Mouse (Mus musculus): ENCODE data around the gene Slc25a29. TPM values are rescaled to one million over a fixed set of nuclear protein-coding genes. Genes with fewer than 3 reads are reported as not detected.

The Slc25a29 gene
- polyA plus RNA-seq, 1 experiment from 2014 or later = 8.4 TPM

- Histone ChIP-seq H3K36me3 (ENCODE audit: control insufficient read depth, insufficient read depth, low read length) (no peaks in the 10 kb centered on the region), H3K27ac (ENCODE audit: low read length) (no peak overlapping the region), H3K9me3 (ENCODE audit: control insufficient read depth, low read depth, low read length) (no peaks in the 10 kb centered on the region), H3K9ac (replicated peaks; ENCODE audit: low read depth, low read length) (no peak overlapping the region), H3K4me1 (ENCODE audit: control insufficient read depth, insufficient read depth, low read length) (peaks cover 33% of the 10 kb centered on the region), H3K4me2 (replicated peaks; ENCODE audit: low read depth, low read length) (no peak overlapping the region), H3K4me3 (ENCODE audit: low read depth, low read length) (no peak overlapping the region), H3K27me3 (ENCODE audit: control insufficient read depth, insufficient read depth, low read length) (no peaks in the 10 kb centered on the region)
- 88% methylated on average over 3 of the region's 3 CpGs for WGBS
- ATAC-seq (ENCODE audit: insufficient number of reproducible peaks, insufficient read depth, low FRiP score, low read depth) = no peak
These were observed 2.3 kb downstream of the Slc25a29 start for GRCm38 (mm10) chr12:108833408-108833807.

GRCm38 (mm10) chr12:108832851-108833250, 2.8 kb downstream of the Slc25a29 start:
- no peaks in the 10 kb centered on the region for H3K9me3 ChIP-seq (ENCODE audit: control insufficient read depth, low read depth, low read length)
- no peak for ATAC-seq (ENCODE audit: insufficient number of reproducible peaks, insufficient read depth, low FRiP score, low read depth)
- no peak overlapping the region for H3K9ac ChIP-seq (replicated peaks; ENCODE audit: low read depth, low read length)
- no peak overlapping the region for H3K4me3 ChIP-seq (ENCODE audit: low read depth, low read length)
- H3K27me3 ChIP-seq (ENCODE audit: control insufficient read depth, insufficient read depth, low read length) = no peaks in the 10 kb centered on the region
- WGBS = 94% methylated on average over 8 of the region's 8 CpGs
- no peak overlapping the region for H3K4me2 ChIP-seq (replicated peaks; ENCODE audit: low read depth, low read length)
- no peak overlapping the region for H3K27ac ChIP-seq (ENCODE audit: low read length)
- peaks cover 28% of the 10 kb centered on the region for H3K4me1 ChIP-seq (ENCODE audit: control insufficient read depth, insufficient read depth, low read length)
- no peaks in the 10 kb centered on the region for H3K36me3 ChIP-seq (ENCODE audit: control insufficient read depth, insufficient read depth, low read length)

- H3K9me3 ChIP-seq (ENCODE audit: control insufficient read depth, low read depth, low read length) = no peaks in the 10 kb centered on the region
- no peak for ATAC-seq (ENCODE audit: insufficient number of reproducible peaks, insufficient read depth, low FRiP score, low read depth)
- H3K4me3 ChIP-seq (ENCODE audit: low read depth, low read length) = no peak overlapping the region
- WGBS = 65% methylated on average over 9 of the region's 9 CpGs
- no peak overlapping the region for H3K4me2 ChIP-seq (replicated peaks; ENCODE audit: low read depth, low read length)
- no peak overlapping the region for H3K9ac ChIP-seq (replicated peaks; ENCODE audit: low read depth, low read length)
- no peaks in the 10 kb centered on the region for H3K36me3 ChIP-seq (ENCODE audit: control insufficient read depth, insufficient read depth, low read length)
- peaks cover 21% of the 10 kb centered on the region for H3K4me1 ChIP-seq (ENCODE audit: control insufficient read depth, insufficient read depth, low read length)
- H3K27ac ChIP-seq (ENCODE audit: low read length) = no peak overlapping the region
- H3K27me3 ChIP-seq (ENCODE audit: control insufficient read depth, insufficient read depth, low read length) = no peaks in the 10 kb centered on the region
These were observed 3.6 kb downstream of the Slc25a29 start for GRCm38 (mm10) chr12:108831966-108832643.

- ATAC-seq (ENCODE audit: insufficient number of reproducible peaks, insufficient read depth, low FRiP score, low read depth) = no peak
- H3K27me3 ChIP-seq (ENCODE audit: control insufficient read depth, insufficient read depth, low read length) = no peaks in the 10 kb centered on the region
- H3K4me3 ChIP-seq (ENCODE audit: low read depth, low read length) = no peak overlapping the region
- peaks cover 16% of the 10 kb centered on the region for H3K4me1 ChIP-seq (ENCODE audit: control insufficient read depth, insufficient read depth, low read length)
- 87% methylated on average over 6 of the region's 6 CpGs for WGBS
- peaks cover 3% of the 10 kb centered on the region; the same call in 1 of the 2 replicates for H3K36me3 ChIP-seq (ENCODE audit: control insufficient read depth, insufficient read depth, low read length)
- no peaks in the 10 kb centered on the region for H3K9me3 ChIP-seq (ENCODE audit: control insufficient read depth, low read depth, low read length)
- H3K27ac ChIP-seq (ENCODE audit: low read length) = no peak overlapping the region
- no peak overlapping the region for H3K9ac ChIP-seq (replicated peaks; ENCODE audit: low read depth, low read length)
- no peak overlapping the region for H3K4me2 ChIP-seq (replicated peaks; ENCODE audit: low read depth, low read length)
These were observed 5.3 kb downstream of the Slc25a29 start for GRCm38 (mm10) chr12:108830358-108830757.

- ATAC-seq (ENCODE audit: insufficient number of reproducible peaks, insufficient read depth, low FRiP score, low read depth) = no peak
- no peak overlapping the region for H3K4me3 ChIP-seq (ENCODE audit: low read depth, low read length)
These were observed 6.0 kb downstream of the Slc25a29 start for GRCm38 (mm10) chr12:108829636-108830035.

GRCm38 (mm10) chr12:108827641-108828040, 8.0 kb downstream of the Slc25a29 start:
- Histone ChIP-seq H3K4me1 (ENCODE audit: control insufficient read depth, insufficient read depth, low read length) (peaks cover 6% of the 10 kb centered on the region; the same call in 1 of the 2 replicates), H3K9me3 (ENCODE audit: control insufficient read depth, low read depth, low read length) (no peaks in the 10 kb centered on the region), H3K36me3 (ENCODE audit: control insufficient read depth, insufficient read depth, low read length) (peaks cover 3% of the 10 kb centered on the region; the same call in 1 of the 2 replicates), H3K4me2 (replicated peaks; ENCODE audit: low read depth, low read length) (no peak overlapping the region), H3K27me3 (ENCODE audit: control insufficient read depth, insufficient read depth, low read length) (no peaks in the 10 kb centered on the region), H3K4me3 (ENCODE audit: low read depth, low read length) (no peak overlapping the region), H3K27ac (ENCODE audit: low read length) (no peak overlapping the region), H3K9ac (replicated peaks; ENCODE audit: low read depth, low read length) (no peak overlapping the region)
- no peak for ATAC-seq (ENCODE audit: insufficient number of reproducible peaks, insufficient read depth, low FRiP score, low read depth)
- 97% methylated on average over 6 of the region's 6 CpGs for WGBS

More at GRCm38 (mm10) chr12:108829636-108830035, 6.0 kb downstream of the Slc25a29 start:
- H3K9me3 ChIP-seq (ENCODE audit: control insufficient read depth, low read depth, low read length) = no peaks in the 10 kb centered on the region
- WGBS = 63% methylated on average over 5 of the region's 5 CpGs
- no peak overlapping the region for H3K27ac ChIP-seq (ENCODE audit: low read length)
- H3K27me3 ChIP-seq (ENCODE audit: control insufficient read depth, insufficient read depth, low read length) = no peaks in the 10 kb centered on the region
- peaks cover 3% of the 10 kb centered on the region; the same call in 1 of the 2 replicates for H3K36me3 ChIP-seq (ENCODE audit: control insufficient read depth, insufficient read depth, low read length)
- peaks cover 9% of the 10 kb centered on the region for H3K4me1 ChIP-seq (ENCODE audit: control insufficient read depth, insufficient read depth, low read length)
- H3K9ac ChIP-seq (replicated peaks; ENCODE audit: low read depth, low read length) = no peak overlapping the region
- no peak overlapping the region for H3K4me2 ChIP-seq (replicated peaks; ENCODE audit: low read depth, low read length)

GRCm38 (mm10) chr12:108826958-108827535, 8.6 kb downstream of the Slc25a29 start:
- WGBS = 94% methylated on average over 28 of the region's 28 CpGs
- no peaks in the 10 kb centered on the region for H3K27me3 ChIP-seq (ENCODE audit: control insufficient read depth, insufficient read depth, low read length)
- no peak for ATAC-seq (ENCODE audit: insufficient number of reproducible peaks, insufficient read depth, low FRiP score, low read depth)
- peaks cover 3% of the 10 kb centered on the region; the same call in 1 of the 2 replicates for H3K36me3 ChIP-seq (ENCODE audit: control insufficient read depth, insufficient read depth, low read length)
- H3K9ac ChIP-seq (replicated peaks; ENCODE audit: low read depth, low read length) = no peak overlapping the region
- no peak overlapping the region for H3K4me3 ChIP-seq (ENCODE audit: low read depth, low read length)
- no peak overlapping the region for H3K4me2 ChIP-seq (replicated peaks; ENCODE audit: low read depth, low read length)
- no peak overlapping the region for H3K27ac ChIP-seq (ENCODE audit: low read length)
- no peaks in the 10 kb centered on the region for H3K9me3 ChIP-seq (ENCODE audit: control insufficient read depth, low read depth, low read length)
- peaks cover 3% of the 10 kb centered on the region; the same call in 1 of the 2 replicates for H3K4me1 ChIP-seq (ENCODE audit: control insufficient read depth, insufficient read depth, low read length)

- no peak overlapping the region for H3K4me3 ChIP-seq (ENCODE audit: low read depth, low read length)
- H3K9me3 ChIP-seq (ENCODE audit: control insufficient read depth, low read depth, low read length) = no peaks in the 10 kb centered on the region
- peaks cover 3% of the 10 kb centered on the region; the same call in 1 of the 2 replicates for H3K36me3 ChIP-seq (ENCODE audit: control insufficient read depth, insufficient read depth, low read length)
- H3K4me1 ChIP-seq (ENCODE audit: control insufficient read depth, insufficient read depth, low read length) = no peaks in the 10 kb centered on the region
- no peak overlapping the region for H3K4me2 ChIP-seq (replicated peaks; ENCODE audit: low read depth, low read length)
- ATAC-seq (ENCODE audit: insufficient number of reproducible peaks, insufficient read depth, low FRiP score, low read depth) = no peak
- no peak overlapping the region for H3K9ac ChIP-seq (replicated peaks; ENCODE audit: low read depth, low read length)
- H3K27ac ChIP-seq (ENCODE audit: low read length) = no peak overlapping the region
- 95% methylated on average over 19 of the region's 19 CpGs for WGBS
- no peaks in the 10 kb centered on the region for H3K27me3 ChIP-seq (ENCODE audit: control insufficient read depth, insufficient read depth, low read length)
These were observed 9.3 kb downstream of the Slc25a29 start for GRCm38 (mm10) chr12:108826282-108826957.
